Mouse (Mus musculus) retina, postnatal 1 day (tissue): ENCODE measurements at regions not wholly inside any gene's neighbourhood (a gene's known extent, or its start where the extent isn't known, plus 50 kb on each side); places are given as distances from the start of the nearest gene placed in this dataset.

Experiments
- DNase-seq: peaks from one replicate; pipeline ENCODE4 v3.0.0-alpha.2; 2012

- no peak for DNase-seq
Measured at GRCm38 (mm10) chr10:84048706-84049105, 326.0 kb downstream of the 1500009L16Rik start.

- DNase-seq, result no peak
Measured at GRCm38 (mm10) chr10:84052696-84053095, 330.0 kb downstream of the 1500009L16Rik start.

GRCm38 (mm10) chr10:84054551-84055336 is 332.1 kb downstream of the 1500009L16Rik start:
- DNase-seq, result peak; percentile 49

- peak; percentile 19 for DNase-seq
Measured at GRCm38 (mm10) chr10:84055402-84056167, 332.9 kb downstream of the 1500009L16Rik start.

GRCm38 (mm10) chr10:84056323-84057169 is 333.9 kb downstream of the 1500009L16Rik start:
- DNase-seq, result no peak

- DNase-seq, result no peak
Measured at GRCm38 (mm10) chr10:84058301-84058700, 335.6 kb downstream of the 1500009L16Rik start.

GRCm38 (mm10) chr10:84059646-84060491 is 337.2 kb downstream of the 1500009L16Rik start:
- peak; percentile 24 for DNase-seq

GRCm38 (mm10) chr10:84060492-84061218 is 338.0 kb downstream of the 1500009L16Rik start:
- DNase-seq, result peak; percentile 68

- DNase-seq, result no peak
Measured at GRCm38 (mm10) chr10:84067052-84067650, 344.5 kb downstream of the 1500009L16Rik start.

- DNase-seq, result no peak
Measured at GRCm38 (mm10) chr10:84069806-84070205, 347.1 kb downstream of the 1500009L16Rik start.

- DNase-seq, result peak; percentile 67
Measured at GRCm38 (mm10) chr10:84072866-84073483, 350.3 kb downstream of the 1500009L16Rik start.

- no peak for DNase-seq
Measured at GRCm38 (mm10) chr10:84075581-84075980, 352.9 kb downstream of the 1500009L16Rik start.

- no peak for DNase-seq
Measured at GRCm38 (mm10) chr10:84080236-84080635, 357.6 kb downstream of the 1500009L16Rik start.

GRCm38 (mm10) chr10:84081673-84082072 is 358.7 kb downstream of the Nuak1 start:
- DNase-seq, result no peak

GRCm38 (mm10) chr10:84087528-84087927 is 352.9 kb downstream of the Nuak1 start:
- no peak for DNase-seq

- no peak for DNase-seq
Measured at GRCm38 (mm10) chr10:84087929-84088328, 352.5 kb downstream of the Nuak1 start.

GRCm38 (mm10) chr10:84088799-84089778 is 351.3 kb downstream of the Nuak1 start:
- DNase-seq, result no peak

- no peak for DNase-seq
Measured at GRCm38 (mm10) chr10:84093919-84094318, 346.5 kb downstream of the Nuak1 start.

- DNase-seq, result no peak
Measured at GRCm38 (mm10) chr10:84097196-84097595, 343.2 kb downstream of the Nuak1 start.
